Mouse (Mus musculus) heart, adult 8-10 months (tissue): Measurements from ENCODE around the gene Anpep. TPM values are rescaled to one million over a fixed set of nuclear protein-coding genes. Genes with fewer than 3 reads are reported as not detected.

Source experiments
- DNase-seq: peaks from one replicate; pipeline ENCODE4 v3.0.0; 2022; ENCODE audit warnings: low spot score
- total RNA-seq, 4 experiments: library from RNA; stranded (reverse); gene quantifications; 2 replicates each; pipeline ENCODE4 v1.2.4; 2022

Gene Anpep
- total RNA-seq, 4 experiments from 2014 or later = 9.2 to 16.4 (median 10.3) TPM

- DNase-seq = no peak
Observed at GRCm38 (mm10) chr7:79866294-79867000, 5.6 kb upstream of the Anpep start.

GRCm38 (mm10) chr7:79861794-79862193, 935 bp upstream of the Anpep start:
- DNase-seq = no peak

- no peak for DNase-seq
Observed at GRCm38 (mm10) chr7:79858956-79859630, 1.8 kb downstream of the Anpep start.

- DNase-seq = peak; percentile 44
Observed at GRCm38 (mm10) chr7:79858202-79858934, 2.5 kb downstream of the Anpep start.

- DNase-seq = no peak
Observed at GRCm38 (mm10) chr7:79856305-79856704, 4.6 kb downstream of the Anpep start.

- DNase-seq = no peak
Observed at GRCm38 (mm10) chr7:79847456-79848451, 13.1 kb downstream of the Anpep start.

GRCm38 (mm10) chr7:79846342-79846741, 14.5 kb downstream of the Anpep start:
- no peak for DNase-seq

- peak; percentile 47 for DNase-seq
Observed at GRCm38 (mm10) chr7:79844090-79844802, 16.6 kb downstream of the Anpep start.

GRCm38 (mm10) chr7:79842163-79842562, 18.7 kb downstream of the Anpep start:
- no peak for DNase-seq

GRCm38 (mm10) chr7:79837247-79837646, 23.6 kb downstream of the Anpep start:
- DNase-seq = no peak

GRCm38 (mm10) chr7:79835196-79835595, 25.7 kb downstream of the Anpep start:
- DNase-seq = no peak

GRCm38 (mm10) chr7:79832980-79833379, 27.9 kb downstream of the Anpep start:
- DNase-seq = no peak

- peak; percentile 36 for DNase-seq
Observed at GRCm38 (mm10) chr7:79831585-79831984, 29.3 kb downstream of the Anpep start.

- DNase-seq = no peak
Observed at GRCm38 (mm10) chr7:79831145-79831544, 29.7 kb downstream of the Anpep start.

- DNase-seq = no peak
Observed at GRCm38 (mm10) chr7:79828341-79828740, 32.5 kb downstream of the Anpep start.

GRCm38 (mm10) chr7:79822092-79822695, 38.7 kb downstream of the Anpep start:
- DNase-seq = no peak

GRCm38 (mm10) chr7:79819996-79820395, 40.9 kb downstream of the Anpep start:
- no peak for DNase-seq

GRCm38 (mm10) chr7:79819515-79819914, 41.3 kb downstream of the Anpep start:
- DNase-seq = no peak

GRCm38 (mm10) chr7:79818321-79818720, 42.5 kb downstream of the Anpep start:
- no peak for DNase-seq

- DNase-seq = no peak
Observed at GRCm38 (mm10) chr7:79813409-79813808, 47.5 kb downstream of the Anpep start.
